ENCODE assay signal across 8 mouse cellular contexts in the genomic region with DNA sequence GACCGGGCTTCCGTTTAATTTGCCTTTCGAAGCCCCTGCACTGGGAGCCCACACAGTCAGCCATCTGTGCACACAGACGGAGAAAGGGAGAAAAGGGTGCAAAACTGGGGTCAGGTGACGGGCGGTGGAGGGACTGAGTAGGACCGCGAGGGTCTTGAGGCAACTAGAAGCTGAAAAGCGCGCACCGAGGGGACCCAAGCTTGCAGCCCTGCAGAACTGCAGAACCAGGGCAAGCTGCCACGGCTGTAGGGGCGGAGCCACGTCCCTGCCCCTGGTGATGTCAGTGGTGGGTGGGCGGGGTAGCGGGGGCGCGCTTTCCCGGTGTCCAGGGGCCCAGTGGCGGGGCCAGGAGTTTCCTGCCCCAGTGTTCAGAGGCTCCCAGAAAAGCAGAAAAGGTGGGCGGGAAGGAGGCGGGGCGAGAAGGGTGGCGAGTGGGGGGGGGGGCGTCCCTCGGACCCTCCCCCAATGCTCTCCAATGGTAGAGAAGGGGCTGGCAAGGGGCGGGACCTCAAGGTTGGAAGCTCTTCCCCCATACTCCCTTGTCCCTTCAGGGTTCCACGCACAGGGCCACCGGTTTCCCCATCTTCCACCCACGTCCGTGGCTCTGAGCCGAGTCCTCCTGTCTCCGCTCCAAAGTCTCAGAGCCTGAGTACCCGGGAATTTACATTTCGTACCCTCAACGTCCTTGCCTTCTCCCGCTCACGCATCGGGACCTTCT. TPM values are rescaled to one million over a fixed set of nuclear protein-coding genes. Genes with fewer than 3 reads are reported as not detected.
DNase-seq lines count a peak whose midpoint lies in the region; ATAC-seq and TF ChIP-seq lines count a peak whose summit lies in the region.

No protein-coding gene starts in this region.

- H3K36me3 ChIP-seq in lung, postnatal 0 days (ENCODE audit: insufficient read depth, low read length), result no peaks in the 10 kb centered on the region

- H3K9me3 ChIP-seq in lung, postnatal 0 days (ENCODE audit: low read length), result no peaks in the 10 kb centered on the region

- peaks cover 51% of the 10 kb centered on the region for H3K27me3 ChIP-seq in lung, postnatal 0 days (replicated peaks; ENCODE audit: insufficient read depth, low read length)

- TF ChIP-seq CTCF in layer of hippocampus, adult 2 months (conservative IDR thresholded peaks at IDR 0.05), result no peak
- no peak for TF ChIP-seq CTCF in lung, postnatal 0 days (IDR thresholded peaks at IDR 0.05)

- H3K4me1 ChIP-seq in lung, postnatal 0 days (ENCODE audit: insufficient read depth, low read depth, low read length), result peaks cover 21% of the 10 kb centered on the region; the same call in 1 of the 2 replicates

- ATAC-seq in lung, postnatal 0 days, result peak; percentile 77

- DNase-seq in adrenal gland, adult (ENCODE audit: inconsistent age in 2 of 2, low spot score in 1 of 2), result peak; percentile 14 to 51
- DNase-seq in adrenal gland, adult 8-10 months, result no peak
- peak; percentile 57 for DNase-seq in CD4-positive helper T cell, adult 2 months (ENCODE audit: low read depth, low spot score)
- DNase-seq in cerebellum, adult 9-11 months, result peak; percentile 94
- DNase-seq in forelimb bud, embryonic 11.5 days (ENCODE audit: low read depth, low spot score), result peak; percentile 84
- peak; percentile 70 to 71 for DNase-seq in layer of hippocampus, adult 2 months (ENCODE audit: low spot score in 2 of 2)
- DNase-seq in lung, postnatal 0 days (ENCODE audit: low spot score), result peak; percentile 53
- DNase-seq in skeletal muscle tissue, adult 2 months (ENCODE audit: low read depth, low spot score), result peak; percentile 18

- H3K4me3 ChIP-seq in layer of hippocampus, adult 2 months, result peak overlapping the region; percentile 83
- peak overlapping the region; percentile 36 for H3K4me3 ChIP-seq in lung, postnatal 0 days (ENCODE audit: low read depth, low read length)

- no peak overlapping the region for H3K9ac ChIP-seq in lung, postnatal 0 days (replicated peaks; ENCODE audit: low read depth)

- no peak for TF ChIP-seq EP300 in lung, postnatal 0 days (IDR thresholded peaks at IDR 0.05)

- H3K27ac ChIP-seq in layer of hippocampus, adult 2 months, result peak overlapping the region; percentile 96
- H3K27ac ChIP-seq in lung, postnatal 0 days (ENCODE audit: low read length), result no peak overlapping the region

- H3K4me2 ChIP-seq in lung, postnatal 0 days (replicated peaks; ENCODE audit: low read depth, low read length), result peak overlapping the region; percentile 66

- 0% methylated on average over 29 of the region's 39 CpGs for WGBS in lung, postnatal 0 days

RNA-seq across cellular contexts. Expression of a gene that starts 1.1 kb away (rescaled TPM):
- 1 to 10 TPM; 2.8 to 6.1 (median 3.7) TPM for total RNA-seq in adrenal gland, adult 8-10 months (2022)
- 100 to 1,000 TPM; 293 to 318 TPM for total RNA-seq in layer of hippocampus, adult 2 months (2021)
- 0.31 and 0.42 TPM in 2 replicates for polyA plus RNA-seq in lung, postnatal 0 days (2015; fragmentation: Nextera tagmentation; extraction: Ambion mirVana)

Comparison
In these comparisons a context has a peak if more than half of its experiments do, and no peak if none do; other contexts are left out.
1. RNA of a gene that starts 1.1 kb away (total RNA-seq): 293 to 318 TPM in layer of hippocampus, adult 2 months; 2.8 to 6.1 TPM in adrenal gland, adult 8-10 months; every median in the first group is over 10 times any median in the second.